Mouse (Mus musculus) ovary, adult 18-20 months (tissue): ENCODE measurements around the gene Qrfpr.

Experiments used
- DNase-seq: peaks from one replicate; pipeline ENCODE4 v3.0.0; 2022; ENCODE audit warnings: low spot score, mixed read lengths

The Qrfpr gene

DNA sequence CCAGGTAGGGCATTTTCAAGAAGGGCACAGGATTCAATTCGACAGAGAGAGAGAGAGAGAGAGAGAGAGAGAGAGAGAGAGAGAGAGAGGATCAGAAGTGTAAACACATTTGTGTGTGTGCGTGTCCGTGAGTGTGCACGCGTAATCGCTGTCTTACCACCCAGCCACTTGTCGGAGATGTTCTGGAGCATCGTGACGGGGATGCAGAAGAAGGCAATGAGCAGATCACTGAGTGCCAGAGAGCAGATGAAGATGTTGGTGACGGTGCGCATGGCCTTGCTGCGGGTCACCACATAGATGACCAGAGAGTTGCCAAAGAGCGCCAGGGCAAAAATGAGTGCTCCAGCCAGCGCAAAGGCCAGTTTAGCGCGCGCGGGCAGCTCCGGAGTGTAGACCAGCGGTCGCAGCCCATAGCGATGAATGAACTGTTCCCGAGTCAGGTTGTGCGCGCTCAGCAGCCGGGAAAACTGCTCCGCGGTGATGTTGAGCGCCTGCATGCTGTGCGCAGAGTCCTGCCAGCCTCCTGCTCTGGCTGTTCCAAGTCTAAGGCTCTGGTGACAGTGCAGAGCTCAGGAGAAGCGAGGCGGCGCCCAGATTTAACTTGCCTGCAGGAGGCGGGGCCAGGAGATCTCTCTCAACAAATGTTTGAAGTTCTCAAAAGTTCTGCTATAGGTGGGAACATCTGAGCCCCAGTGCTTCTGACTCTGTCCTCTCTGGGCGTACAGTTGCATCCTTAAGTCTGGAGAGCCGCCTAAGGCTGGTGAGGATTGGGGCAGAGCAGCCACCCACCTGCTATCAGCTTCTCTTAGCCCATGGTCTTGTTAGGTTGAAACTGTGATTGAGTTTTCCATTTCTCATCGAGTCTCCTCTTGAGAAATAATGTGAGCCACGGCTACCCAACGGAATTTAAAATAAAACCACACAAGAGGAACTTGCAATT, at the start of gene Qrfpr:
Gene Qrfpr (minus strand): TSS at position 571 of the 940 bp plus-strand sequence.
- no peak for DNase-seq

DNA sequence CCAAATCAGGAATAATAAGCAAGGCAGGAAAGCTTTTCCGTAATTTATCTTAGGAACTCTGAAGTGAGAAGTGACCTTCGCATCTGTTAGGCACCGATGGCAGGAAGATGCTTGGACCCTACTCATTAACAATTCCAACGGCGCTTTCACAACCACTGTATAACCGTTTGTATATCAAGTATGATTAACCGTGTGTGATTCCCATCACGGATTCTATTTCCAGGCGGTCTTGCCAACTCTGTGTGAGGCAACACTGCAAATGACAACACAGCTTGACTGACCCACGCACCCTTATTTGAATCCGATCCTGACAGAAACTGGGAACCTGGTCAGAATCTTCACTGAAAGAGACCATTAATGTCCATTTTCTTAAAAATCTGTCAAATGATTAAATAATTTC, 41.8 kb upstream of the Qrfpr start:
- DNase-seq, result no peak

DNA sequence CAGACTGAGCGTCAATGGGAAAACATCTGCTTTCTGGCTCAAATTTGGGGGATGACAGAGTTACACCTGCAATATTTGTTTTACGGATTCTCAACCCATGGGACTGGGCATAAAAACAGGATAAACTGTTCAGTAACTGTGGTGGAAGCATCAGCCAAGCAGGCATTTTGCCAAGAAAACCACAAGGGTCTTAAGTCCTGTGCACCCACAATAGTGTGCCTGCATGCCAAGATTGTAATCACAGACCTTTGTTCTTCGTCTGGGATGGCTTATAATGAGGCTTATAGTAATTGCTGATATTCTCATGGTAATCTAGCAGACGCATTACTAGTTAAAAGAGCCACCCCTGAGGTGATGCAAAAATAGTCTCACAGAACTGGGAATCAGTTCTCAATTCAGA, 41.2 kb upstream of the Qrfpr start:
- DNase-seq, result no peak

DNA sequence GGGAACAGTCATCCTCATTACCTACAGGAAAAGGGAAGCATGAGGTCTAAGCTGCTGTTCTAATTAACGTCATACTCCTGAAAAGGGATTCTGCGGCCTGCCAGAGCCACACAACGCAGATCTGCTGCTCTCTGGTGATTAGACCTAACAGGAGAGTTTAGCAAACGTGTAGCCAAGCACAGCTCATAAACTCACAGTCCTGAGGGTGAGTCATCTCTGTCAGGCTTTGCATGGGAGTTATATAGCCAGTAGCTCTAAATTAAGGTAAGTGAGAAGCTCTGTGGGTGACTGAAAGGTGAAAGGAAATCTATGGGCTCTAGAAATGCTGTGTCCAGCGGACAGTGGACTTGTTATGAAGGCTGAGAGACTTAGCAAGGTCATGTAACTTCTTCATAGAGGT, 28.5 kb upstream of the Qrfpr start:
- no peak for DNase-seq

DNA sequence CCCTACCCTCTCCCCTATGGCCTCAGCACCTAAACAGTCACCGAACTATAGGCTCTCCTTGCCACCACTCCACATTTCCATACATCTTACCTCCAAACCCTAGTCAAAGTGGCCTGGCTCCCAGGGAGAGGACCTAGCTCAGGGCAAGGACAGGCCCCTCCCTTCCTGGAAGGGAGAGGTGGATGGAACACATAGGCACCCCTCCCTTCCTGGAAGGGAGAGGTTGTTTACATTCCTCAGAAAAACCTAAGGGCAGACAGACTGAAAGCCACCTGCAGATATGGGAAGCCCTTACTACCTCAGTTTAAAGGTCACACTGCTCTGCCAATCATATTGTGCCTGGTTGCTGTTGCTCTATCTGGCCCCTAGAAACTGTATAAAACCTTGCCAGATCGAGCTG, 26.3 kb upstream of the Qrfpr start:
- no peak for DNase-seq

DNA sequence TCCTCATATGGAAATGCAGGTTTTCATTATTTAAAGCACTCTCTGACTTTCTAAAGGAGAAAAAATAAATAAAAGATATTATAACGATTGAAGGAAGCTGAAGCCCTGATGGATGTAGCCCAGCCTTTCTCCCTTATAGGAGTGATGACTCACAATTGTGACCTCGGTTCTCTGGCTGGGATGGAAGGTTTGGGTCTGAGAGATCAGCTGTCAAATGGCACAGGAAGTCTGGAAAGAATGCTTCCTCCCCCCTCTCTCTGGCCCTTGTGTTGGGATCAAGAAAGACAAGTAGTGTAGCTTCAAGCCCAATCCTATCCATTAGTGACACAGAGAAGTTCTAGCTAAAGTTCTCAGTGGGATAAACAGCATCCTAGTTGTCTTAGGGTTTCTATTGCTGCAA, 7.8 kb upstream of the Qrfpr start:
- DNase-seq, result no peak

DNA sequence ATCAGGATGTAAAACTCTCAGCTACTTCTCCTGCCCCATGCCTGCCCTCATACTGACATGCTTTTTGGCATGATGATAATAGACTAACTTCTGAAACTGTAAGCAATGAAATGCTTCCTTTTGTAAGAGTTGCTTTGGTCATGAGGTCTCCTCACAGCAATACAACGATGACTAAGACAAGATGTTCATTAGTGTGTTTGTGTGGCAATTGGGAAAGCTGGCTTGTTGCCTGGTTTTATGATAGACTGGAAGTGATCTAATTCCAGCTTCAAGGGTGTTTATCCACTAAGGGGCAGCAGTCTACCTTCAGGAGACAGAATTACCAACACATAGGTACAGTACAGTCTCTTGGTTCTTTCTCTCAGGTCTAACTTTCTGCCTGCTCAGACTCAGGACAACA, 5.1 kb upstream of the Qrfpr start:
- no peak for DNase-seq

DNA sequence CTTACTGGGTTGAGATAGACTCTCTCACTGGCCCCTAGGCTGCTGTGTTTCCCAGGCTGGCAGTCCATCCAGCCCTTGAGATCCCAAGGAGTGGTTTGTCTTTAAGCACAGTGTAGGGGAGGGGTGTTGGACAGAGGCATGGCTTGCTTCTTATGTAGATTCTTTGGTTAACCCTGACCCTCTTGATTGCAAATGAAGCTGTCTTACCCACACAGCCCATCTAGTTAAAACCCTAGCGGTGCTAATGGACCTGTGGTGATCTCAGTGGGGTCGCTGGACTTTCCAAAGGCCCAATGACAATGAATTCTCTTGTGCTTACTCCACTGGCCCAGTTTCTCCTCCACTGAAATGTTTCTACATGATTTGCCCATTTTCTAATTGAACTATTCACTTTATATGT, 1.2 kb upstream of the Qrfpr start:
- no peak for DNase-seq

DNA sequence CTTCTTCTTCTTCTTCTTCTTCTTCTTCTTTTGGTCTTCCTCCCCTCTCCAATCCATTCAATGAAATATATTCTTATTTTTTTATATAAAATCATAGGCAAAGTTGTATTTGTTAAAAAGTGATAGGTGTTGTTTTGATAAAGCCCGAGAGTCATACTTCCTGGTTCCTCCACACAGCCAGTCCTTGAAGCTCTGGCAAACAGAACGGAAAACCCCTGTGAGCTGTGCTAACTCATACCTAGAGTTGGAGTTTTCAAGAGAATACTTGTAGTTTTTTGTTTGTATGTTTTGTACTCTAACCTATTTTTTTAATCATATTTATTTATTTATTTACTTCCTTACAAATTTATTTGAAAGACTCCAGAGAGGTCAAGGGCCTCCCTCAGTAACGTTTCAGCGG, 9.4 kb downstream of the Qrfpr start:
- no peak for DNase-seq

DNA sequence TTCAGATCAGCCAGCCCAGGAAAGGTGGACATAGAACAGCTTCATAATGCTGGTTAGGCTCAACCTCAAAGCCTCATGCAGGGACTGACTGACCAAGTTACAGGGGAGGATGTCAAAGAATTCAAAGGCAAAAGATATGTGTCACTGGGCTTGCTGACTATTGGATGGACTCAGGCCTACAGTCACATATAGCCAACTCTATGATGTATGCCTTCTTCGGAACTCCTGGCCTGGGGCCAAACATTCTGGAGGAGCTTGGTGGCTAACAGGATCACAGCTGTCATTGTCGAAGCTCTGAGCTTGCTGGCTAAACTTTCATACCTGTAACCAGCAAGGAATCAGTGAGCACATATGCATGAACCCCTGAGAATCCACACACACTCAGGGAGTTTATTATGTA, 11.2 kb downstream of the Qrfpr start:
- DNase-seq, result no peak

DNA sequence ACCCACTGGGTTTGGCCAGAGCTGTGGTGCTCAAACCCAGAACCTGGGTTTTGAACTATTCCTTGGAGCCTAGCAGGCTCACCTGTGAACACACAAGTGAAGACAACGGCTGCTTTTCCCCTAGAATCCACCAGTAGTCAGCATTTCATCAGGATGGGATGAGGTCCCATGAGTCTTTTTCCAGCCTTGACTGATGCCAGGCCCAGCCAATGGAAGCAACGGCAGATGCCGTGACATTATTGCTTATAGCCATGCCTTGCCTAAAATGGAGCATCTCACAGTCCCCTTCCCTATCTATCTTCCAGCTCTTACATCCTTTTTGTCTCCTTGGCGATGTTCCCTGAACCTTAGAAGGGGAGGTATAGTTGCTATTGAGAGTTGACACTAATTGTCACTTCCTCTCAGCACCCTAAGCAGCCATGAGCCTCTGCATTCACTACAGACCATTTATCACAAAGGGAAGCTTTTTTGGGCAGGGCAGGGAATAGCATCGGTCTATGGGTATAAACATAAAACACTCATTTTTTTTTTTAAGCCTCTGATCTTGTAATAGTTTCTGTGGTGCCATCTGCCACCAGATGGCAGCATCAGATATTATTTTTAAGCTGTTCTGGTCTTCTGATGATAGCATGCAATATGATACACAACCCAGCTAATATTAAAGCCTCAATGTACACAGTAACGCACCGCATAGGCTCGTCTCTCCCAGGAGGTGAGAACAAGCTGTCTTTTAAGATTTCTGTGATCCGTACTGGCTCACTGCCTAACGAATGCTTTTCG, 12.1 kb downstream of the Qrfpr start:
- no peak for DNase-seq

DNA sequence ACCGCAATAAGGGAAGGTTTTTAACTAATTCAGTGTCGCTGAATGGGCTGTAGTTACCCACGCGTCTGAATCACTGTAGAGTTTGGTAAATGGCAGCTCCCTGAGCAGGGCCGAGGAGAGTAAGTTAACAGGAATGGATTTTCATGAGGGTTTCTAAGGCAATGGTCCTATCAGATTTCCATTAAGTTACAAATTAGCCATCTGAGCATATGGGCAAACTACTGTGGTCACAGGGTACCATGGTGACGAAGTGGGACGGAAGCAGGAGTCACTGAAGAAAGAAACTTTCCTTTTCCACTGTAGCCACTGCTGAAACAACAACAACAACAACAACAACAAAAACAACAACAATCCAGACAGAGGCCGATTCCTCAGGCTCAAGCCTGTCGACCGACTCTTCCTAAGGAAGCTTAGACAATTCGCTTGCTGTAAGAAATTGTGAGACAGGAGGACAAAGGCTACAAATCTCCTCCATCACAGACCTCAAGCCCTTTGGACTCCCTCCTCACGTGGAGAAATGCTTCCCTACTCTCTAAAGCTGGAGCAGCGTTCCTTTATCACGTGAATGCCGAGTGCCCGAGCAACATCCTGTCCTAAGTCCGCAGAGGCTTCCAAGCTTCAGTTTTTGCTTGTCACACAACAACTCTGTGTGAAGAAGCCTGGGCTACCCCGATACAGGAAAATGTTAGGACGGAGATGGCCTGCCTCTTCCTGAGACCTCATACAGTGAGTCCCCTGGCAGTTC, 14.4 kb downstream of the Qrfpr start:
- no peak for DNase-seq

DNA sequence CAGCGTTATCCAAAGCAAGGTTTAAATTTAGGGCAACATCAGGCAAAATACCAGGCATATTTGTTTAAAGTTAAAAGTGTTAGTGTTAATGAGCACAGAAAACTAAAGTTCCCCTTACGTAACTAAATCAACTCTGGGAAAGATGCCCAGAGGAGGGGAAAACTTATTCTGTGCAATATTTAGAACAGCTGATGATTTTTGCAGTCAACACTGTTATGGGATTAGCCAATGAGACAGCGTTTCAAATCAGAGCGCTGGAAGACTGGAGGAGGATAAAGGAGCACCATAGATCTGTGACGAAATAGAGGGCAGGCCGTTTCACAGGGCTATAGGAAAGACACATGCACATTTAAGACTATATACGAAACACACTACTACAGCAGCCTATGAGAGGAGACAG, 19.2 kb downstream of the Qrfpr start:
- DNase-seq, result no peak

DNA sequence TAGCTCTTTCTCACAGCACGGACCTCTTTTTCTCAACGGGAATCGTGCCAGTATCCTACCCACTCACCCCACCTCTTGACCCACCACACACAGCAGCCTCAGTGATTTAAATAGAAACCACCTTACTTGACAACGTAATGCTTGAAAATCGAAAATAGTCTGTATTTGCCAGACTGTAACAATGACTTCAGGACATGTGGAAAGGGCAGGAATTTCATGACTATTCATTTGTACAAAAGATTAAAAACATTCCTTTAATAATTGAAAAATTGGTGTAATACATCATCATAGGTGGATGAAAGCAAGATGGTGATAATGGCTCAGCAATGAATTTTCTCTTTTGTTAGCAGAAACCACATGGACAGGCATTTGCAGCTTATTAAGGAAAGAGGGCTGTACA, 21.0 kb downstream of the Qrfpr start:
- DNase-seq, result no peak

DNA sequence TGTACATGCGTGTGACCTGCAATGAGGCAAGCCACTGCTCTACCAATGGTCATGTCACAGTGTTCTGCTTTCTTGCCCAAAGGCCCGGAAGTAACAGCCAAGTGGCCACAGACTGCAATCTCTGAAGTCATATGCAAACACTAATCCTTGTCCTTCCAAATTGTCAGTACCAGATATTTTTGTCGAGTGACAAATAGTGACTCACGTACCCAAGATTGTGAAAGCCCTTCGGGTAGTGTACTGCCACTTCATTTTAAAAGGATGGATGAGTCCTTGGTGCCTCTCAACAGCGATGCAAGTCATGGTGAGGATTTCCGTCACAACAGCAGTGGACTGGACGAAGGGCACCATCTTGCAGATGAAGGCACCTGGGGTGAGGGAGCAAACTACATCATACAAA, 32.9 kb downstream of the Qrfpr start:
- DNase-seq, result no peak

DNA sequence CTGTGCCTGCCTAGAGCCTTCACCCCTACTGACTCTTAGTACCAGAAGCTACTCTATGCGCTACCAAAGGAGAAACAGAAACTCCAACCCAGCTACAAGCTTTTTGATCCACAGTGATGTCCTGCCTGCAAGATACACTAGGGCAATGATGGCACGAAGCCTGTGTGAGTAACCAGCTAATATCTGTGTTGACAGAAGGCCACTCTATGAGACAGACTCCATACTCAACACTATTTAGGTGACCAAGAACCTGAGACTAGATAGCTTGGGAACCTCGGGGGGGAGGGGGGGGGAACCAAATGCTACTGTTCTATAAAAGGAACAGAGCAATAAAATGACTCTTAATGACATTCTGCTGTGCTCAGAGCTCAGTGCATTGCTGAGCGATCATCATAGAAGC, 35.6 kb downstream of the Qrfpr start:
- DNase-seq, result no peak

DNA sequence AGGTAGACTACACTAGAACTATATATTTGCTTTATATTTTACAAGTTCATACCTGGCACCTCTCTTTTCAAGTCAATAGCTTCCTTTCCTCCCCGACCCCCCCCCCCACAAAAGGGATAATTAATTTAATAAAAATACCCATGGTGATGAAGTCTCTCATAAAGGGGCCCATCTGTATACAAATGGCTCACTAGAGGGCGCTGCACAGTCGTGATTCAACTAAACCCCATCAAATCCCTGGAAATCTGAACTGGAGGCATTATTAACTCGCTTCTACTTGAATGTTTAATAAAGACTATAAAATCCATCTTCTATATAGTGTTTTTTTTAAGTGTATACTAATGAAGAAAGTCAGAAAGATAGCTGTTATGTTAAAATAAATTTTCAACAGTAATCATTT, 40.6 kb downstream of the Qrfpr start:
- no peak for DNase-seq

DNA sequence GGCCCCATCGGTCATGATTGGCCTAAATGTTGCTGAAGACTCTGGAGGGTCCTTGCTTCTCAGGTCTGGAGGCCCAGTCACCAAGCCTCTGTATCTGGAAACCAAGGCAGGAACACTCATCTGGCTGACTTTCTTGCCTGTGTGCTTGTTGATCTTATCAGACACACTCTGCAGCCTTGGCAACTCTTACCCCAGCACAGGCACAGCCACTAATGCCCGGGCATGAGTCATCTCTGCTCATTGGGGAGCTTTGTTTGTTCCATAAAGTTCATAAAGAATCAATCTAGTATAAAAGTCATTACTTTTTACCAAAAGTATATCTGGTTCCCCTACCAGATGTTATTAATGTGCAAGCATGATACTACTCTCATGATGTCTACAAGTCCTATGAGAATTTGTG, 48.4 kb downstream of the Qrfpr start:
- peak; percentile 19 for DNase-seq

DNA sequence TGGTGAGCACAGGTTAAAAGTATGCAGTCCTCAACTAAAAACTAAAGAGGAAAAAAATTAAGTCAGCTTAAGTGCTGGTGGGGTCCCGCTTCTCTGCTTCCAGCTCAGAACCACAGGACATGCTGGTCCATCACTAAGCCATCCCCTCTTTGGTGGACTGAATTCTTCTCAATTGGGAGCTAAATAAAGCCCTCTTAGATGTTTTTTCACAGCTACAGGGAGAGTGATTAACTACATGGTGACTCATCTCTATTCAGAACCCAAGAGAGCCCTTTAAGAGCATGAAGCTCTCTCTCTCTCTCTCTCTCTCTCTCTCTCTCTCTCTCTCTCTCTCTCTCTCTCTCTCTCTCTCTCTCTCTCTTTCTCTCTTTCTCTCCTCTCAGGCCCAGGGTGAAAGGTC, 50.8 kb downstream of the Qrfpr start:
- DNase-seq, result no peak

DNA sequence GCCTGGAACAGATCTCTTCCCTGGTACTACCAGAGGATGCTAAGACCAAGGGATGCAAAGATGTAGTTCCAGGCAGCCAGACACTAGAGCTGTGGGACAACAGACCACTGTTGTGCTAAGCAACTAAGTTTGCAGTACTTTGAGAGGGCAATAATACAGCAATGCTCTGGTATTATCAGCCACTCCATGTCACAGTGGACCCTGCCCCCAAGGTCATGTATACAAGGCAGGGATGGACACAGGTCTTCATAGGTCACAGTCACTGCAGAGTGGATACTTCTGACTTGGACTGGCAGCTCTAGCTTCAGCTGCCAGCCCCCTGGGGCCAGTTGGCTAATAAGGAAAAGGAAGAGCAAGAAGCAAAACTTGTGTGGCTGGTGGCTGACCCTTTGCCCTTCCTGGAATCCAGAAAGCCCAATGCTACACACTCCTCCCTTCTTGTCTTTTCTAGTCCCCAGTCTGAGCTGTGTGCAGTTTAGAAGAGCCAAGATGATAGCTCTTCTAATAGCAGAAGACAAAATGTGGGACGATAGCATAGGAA, 51.4 kb downstream of the Qrfpr start:
- no peak for DNase-seq

DNA sequence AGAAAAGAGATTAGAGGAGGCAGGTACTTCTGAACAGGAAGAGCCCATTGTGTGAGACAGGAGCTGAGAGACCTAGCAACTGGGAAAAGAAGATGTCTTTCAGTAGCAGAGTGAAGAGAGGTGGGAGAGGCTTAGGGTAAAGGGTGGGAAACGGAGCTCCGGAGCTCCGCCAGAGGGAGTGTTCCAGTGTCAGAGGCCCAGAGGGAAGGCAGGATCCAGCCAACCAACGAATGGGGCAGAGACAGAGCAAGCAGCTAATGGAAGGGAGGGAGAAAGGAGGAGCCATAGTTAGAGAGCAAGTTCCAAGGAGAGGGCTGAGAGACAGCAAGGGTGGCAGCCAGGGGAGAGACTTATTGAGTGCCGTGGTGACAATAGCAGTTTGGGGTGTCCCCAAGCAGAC, 66.8 kb downstream of the Qrfpr start:
- no peak for DNase-seq

DNA sequence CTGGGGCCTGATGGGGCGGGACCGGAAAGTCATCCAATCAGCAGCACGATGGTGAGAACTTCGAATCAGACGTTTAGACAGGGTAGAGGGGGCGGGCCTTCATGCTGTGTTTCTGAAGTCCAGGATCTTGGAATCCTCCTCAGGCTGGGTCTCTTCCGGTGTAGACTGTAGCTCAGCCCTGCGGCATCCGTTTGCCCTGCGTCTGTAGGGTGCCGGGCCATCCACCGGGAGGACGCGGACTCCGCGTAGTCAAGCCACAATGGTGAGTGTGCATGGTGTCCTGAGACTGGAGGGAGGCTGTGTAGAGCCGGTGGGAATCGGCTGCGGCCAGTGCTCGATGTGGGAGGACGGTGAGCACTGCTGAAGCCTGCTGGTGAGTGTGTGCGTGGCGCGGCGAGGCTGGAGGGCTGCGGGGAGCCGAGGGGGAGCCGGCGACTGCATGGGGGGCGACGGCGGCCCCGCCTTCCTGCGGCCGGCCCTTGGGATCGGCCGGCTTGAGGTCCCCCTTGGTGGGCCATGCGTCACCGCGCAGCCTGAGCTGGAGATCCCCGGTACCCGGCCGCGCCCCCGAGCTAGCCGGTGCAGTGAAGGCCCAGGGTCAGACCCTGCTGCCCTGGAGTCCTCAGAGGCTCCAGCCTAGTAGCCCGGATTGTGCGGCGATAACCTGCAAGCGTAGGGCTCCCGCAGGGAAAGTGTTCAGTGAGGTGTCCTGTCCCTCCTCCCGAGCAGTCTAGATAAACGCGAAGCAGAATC, 71.0 kb downstream of the Qrfpr start, which contains the start of gene D3Ertd254e:
Gene D3Ertd254e (plus strand): TSS at position 84 of the 753 bp plus-strand sequence.
- peak; percentile 87 for DNase-seq
